Mouse (Mus musculus): ENCODE data around the gene Srp72. TPM values are rescaled to one million over a fixed set of nuclear protein-coding genes. Genes with fewer than 3 reads are reported as not detected.

Srp72 gene
- polyA plus RNA-seq (2014; fragmentation: Illumina TruSeq; extraction: RNeasy Lipid Tissue Mini Kit (QIAGEN cat#74804); ENCODE audit: low read depth, low replicate concordance), result 40.8 TPM

GRCm38 (mm10) chr5:76974554-76975285 is at the start of gene Srp72:
Srp72 (plus strand) TSS chr5:76974683.

DNA sequence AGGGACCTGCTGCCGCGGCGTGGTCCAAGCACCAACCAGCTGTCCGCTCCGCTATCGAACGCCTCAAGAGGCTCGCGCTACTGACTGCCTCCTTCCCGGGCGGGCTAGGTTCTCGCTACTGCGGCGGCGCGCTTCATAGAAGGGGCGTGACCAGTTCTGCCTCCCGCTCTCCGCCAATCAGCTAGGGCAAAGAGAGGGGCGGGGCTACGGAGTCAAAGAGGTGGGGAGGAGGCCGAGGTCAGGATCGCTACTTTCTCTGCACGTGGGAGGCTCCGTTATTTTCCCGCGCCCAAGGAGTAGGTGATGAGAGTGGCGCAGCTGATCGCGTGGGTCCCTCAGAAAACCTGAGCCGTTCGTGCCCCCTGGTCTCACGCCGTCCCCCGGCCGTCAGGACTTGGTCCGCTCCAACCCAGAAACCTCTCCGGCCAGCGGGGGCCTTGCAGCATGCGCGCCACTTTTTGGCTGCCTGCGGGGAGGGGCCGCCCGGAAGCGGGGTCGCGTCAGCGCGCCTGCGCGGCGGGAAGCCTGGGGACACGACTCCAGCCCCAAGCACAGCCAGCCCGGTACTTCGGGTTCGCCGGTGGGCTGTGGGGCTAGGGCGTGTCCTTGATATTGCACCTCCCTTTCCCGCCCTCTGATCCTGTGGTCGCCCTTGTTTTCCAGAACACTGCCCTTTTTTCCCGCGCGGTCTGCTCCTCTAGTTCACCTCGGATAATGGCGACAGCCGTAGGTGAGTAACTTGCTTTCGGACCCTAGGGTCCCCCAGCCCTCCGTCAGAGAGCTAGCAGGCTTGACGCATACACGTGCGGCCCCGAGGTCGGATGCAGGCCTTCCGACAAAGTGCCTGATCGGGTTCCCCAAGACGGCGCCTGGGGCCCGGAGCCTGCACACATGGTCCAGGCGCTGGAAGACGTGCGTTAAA is 23.1 kb upstream of the Srp72 start, which contains the start of the genes Paics and Ppat:
Gene Paics (plus strand): TSS at position 202 of the 922 bp plus-strand sequence.
Gene Ppat (minus strand): TSS at position 473 of the 922 bp plus-strand sequence.

GRCm38 (mm10) chr5:77004051-77004821 is 29.8 kb downstream of the Srp72 start, which contains the start of gene Arl9:
Arl9 (plus strand) TSS chr5:77004055.

DNA sequence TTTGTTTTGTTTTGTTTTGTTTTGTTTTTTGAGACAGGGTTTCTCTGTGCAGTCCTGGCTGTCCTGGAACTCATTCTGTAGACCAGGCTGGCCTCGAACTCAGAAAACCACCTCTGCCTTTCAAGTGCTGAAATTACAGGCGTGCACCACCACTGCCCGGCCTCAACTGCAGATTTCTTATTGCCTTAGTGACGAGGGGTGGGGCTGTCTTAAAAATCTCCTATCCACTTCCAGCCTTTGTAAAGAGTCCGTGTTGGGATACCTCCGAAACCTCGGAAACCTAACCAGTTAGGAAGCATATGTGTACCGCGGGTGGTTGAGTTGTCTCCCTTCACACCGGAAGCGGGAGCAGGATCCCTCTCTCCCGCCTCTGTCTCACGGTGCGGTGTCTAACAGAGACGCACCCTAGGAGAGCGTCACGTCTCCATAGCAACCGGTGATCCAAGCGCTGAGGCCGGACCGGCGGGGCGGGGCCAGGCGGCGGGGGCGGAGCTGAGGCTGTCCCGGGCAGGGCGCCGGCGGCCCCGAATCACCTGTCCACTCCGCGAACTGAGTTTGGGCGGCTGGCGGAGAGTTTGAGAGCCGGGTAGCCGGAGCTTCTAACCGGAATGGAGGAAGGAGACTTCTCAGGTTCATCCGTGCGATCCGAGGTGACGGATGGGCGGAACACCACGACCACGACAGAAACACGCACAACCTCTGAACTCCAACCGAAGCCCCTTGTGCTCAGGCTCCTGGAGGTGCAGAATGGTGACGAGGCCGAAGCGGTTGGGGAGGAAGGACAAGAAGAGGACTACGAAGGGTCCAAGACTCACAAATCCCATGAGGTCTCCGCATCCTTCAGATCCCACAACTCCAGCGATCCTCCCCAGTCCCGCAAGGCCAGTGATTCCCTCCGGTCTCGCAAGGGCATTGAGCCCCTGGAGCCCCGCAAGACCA is 41.3 kb downstream of the Srp72 start, which contains the start of gene Thegl:
Gene Thegl (plus strand): TSS at position 480 of the 939 bp plus-strand sequence.

Other genes with a start within 250 kb of the Srp72 start
- 26.6 TPM for gene Aasdh, start 69.2 kb upstream of the Srp72 start, polyA plus RNA-seq (2014; fragmentation: Illumina TruSeq; extraction: RNeasy Lipid Tissue Mini Kit (QIAGEN cat#74804); ENCODE audit: low read depth, low replicate concordance)
- 149 TPM for gene Paics, start 23.4 kb upstream of the Srp72 start, polyA plus RNA-seq (2014; fragmentation: Illumina TruSeq; extraction: RNeasy Lipid Tissue Mini Kit (QIAGEN cat#74804); ENCODE audit: low read depth, low replicate concordance)
- gene Ppat, start 23.1 kb upstream of the Srp72 start, polyA plus RNA-seq (2014; fragmentation: Illumina TruSeq; extraction: RNeasy Lipid Tissue Mini Kit (QIAGEN cat#74804); ENCODE audit: low read depth, low replicate concordance), result 12.3 TPM
- gene Arl9, start 29.4 kb downstream of the Srp72 start, polyA plus RNA-seq (2014; fragmentation: Illumina TruSeq; extraction: RNeasy Lipid Tissue Mini Kit (QIAGEN cat#74804); ENCODE audit: low read depth, low replicate concordance), result not detected
- gene Thegl, start 41.3 kb downstream of the Srp72 start, polyA plus RNA-seq (2014; fragmentation: Illumina TruSeq; extraction: RNeasy Lipid Tissue Mini Kit (QIAGEN cat#74804); ENCODE audit: low read depth, low replicate concordance), result not detected
- gene Hopx, start 140.4 kb downstream of the Srp72 start, polyA plus RNA-seq (2014; fragmentation: Illumina TruSeq; extraction: RNeasy Lipid Tissue Mini Kit (QIAGEN cat#74804); ENCODE audit: low read depth, low replicate concordance), result 335 TPM
- not detected for gene Spink2, start 236.8 kb downstream of the Srp72 start, polyA plus RNA-seq (2014; fragmentation: Illumina TruSeq; extraction: RNeasy Lipid Tissue Mini Kit (QIAGEN cat#74804); ENCODE audit: low read depth, low replicate concordance)